In genomic region chr6:61248700-61249099, GRCm38 (mm10) we compare ENCODE assay signal across 18 mouse cellular contexts.
DNase-seq lines count a peak whose midpoint lies in the region; ATAC-seq and TF ChIP-seq lines count a peak whose summit lies in the region.
"Had no signal": no experiment of that assay in that cellular context is flagged by ENCODE, and none has a peak within 500 bp of the region (broad histone marks: within the 10 kb centered on the region; RNA-seq: fewer than 3 reads in every experiment).

No protein-coding gene starts in this region.

- no peaks in the 10 kb centered on the region for H3K9me3 ChIP-seq in neural tube, embryonic 13.5 days
- H3K9me3 ChIP-seq in hindbrain, embryonic 15.5 days = no peaks in the 10 kb centered on the region
- H3K9me3 ChIP-seq: limb, embryonic 13.5 days; stomach, embryonic 15.5 days had no signal

- peaks cover 9% of the 10 kb centered on the region; the same call in 1 of the 2 replicates for H3K4me1 ChIP-seq in neural tube, embryonic 13.5 days (replicated peaks)
- peaks cover 8% of the 10 kb centered on the region; the same call in 1 of the 2 replicates for H3K4me1 ChIP-seq in hindbrain, embryonic 15.5 days (replicated peaks)
- H3K4me1 ChIP-seq: stomach, embryonic 15.5 days had no signal

- H3K36me3 ChIP-seq in neural tube, embryonic 13.5 days = no peaks in the 10 kb centered on the region
- no peaks in the 10 kb centered on the region for H3K36me3 ChIP-seq in hindbrain, embryonic 15.5 days
- H3K36me3 ChIP-seq: limb, embryonic 13.5 days; stomach, embryonic 15.5 days had no signal

- H3K4me2 ChIP-seq in neural tube, embryonic 13.5 days = no peak overlapping the region
- H3K4me2 ChIP-seq in hindbrain, embryonic 15.5 days = no peak overlapping the region
- H3K4me2 ChIP-seq: limb, embryonic 13.5 days; stomach, embryonic 15.5 days had no signal

- no peak for DNase-seq in layer of hippocampus, adult 2 months (ENCODE audit: low spot score in 2 of 2)
- DNase-seq in layer of hippocampus, postnatal 10 days (ENCODE audit: low spot score in 2 of 2) = no peak
- DNase-seq in neural tube, embryonic 10.5 days (ENCODE audit: extremely low spot score, low spot score) = no peak
- DNase-seq in spleen, postnatal 4 days (ENCODE audit: low spot score in 2 of 2) = no peak
- DNase-seq in gastrocnemius, adult 18-20 months (ENCODE audit: low spot score) = no peak
- DNase-seq: adrenal gland, postnatal 25 days; cerebellum, adult 8-10 months; gastrocnemius, postnatal 25 days; kidney, adult 8-10 months; kidney, postnatal 4 days; lung, postnatal 14 days; spleen, adult 18-20 months had no signal

- H3K4me3 ChIP-seq in layer of hippocampus, adult 2 months = no peak overlapping the region
- H3K4me3 ChIP-seq in neural tube, embryonic 13.5 days = no peak overlapping the region
- H3K4me3 ChIP-seq in hindbrain, embryonic 15.5 days = no peak overlapping the region
- H3K4me3 ChIP-seq: limb, embryonic 13.5 days; stomach, embryonic 15.5 days had no signal

- TF ChIP-seq CTCF in layer of hippocampus, adult 2 months (conservative IDR thresholded peaks at IDR 0.05) = peak; percentile 50

- 62% methylated on average over 2 of the region's 2 CpGs for WGBS in neural tube, embryonic 13.5 days
- WGBS in hindbrain, embryonic 15.5 days = 54% methylated on average over 2 of the region's 2 CpGs

- H3K9ac ChIP-seq in neural tube, embryonic 13.5 days = no peak overlapping the region
- H3K9ac ChIP-seq in hindbrain, embryonic 15.5 days = no peak overlapping the region
- H3K9ac ChIP-seq: limb, embryonic 13.5 days; liver, embryonic 14.5 days; stomach, embryonic 15.5 days had no signal

- H3K27me3 ChIP-seq in neural tube, embryonic 13.5 days = no peaks in the 10 kb centered on the region
- no peaks in the 10 kb centered on the region for H3K27me3 ChIP-seq in hindbrain, embryonic 15.5 days
- H3K27me3 ChIP-seq: limb, embryonic 13.5 days; stomach, embryonic 15.5 days had no signal

- peak; percentile 59; the same call in 1 of the 2 replicates for ATAC-seq in neural tube, embryonic 13.5 days (ENCODE audit: low read depth)
- peak; percentile 71; the same call in 1 of the 2 replicates for ATAC-seq in hindbrain, embryonic 15.5 days (ENCODE audit: low FRiP score, low read depth)
- ATAC-seq: inflammation-experienced regulatory T-cells, adult 6 months had no signal

- H3K27ac ChIP-seq in layer of hippocampus, adult 2 months = no peak overlapping the region
- no peak overlapping the region for H3K27ac ChIP-seq in neural tube, embryonic 13.5 days (replicated peaks)
- H3K27ac ChIP-seq in hindbrain, embryonic 15.5 days (replicated peaks) = 0 out of 2 replicates have a peak overlapping the region, but pooled peaks have one; percentile 4
- H3K27ac ChIP-seq: limb, embryonic 13.5 days; liver, embryonic 14.5 days; stomach, embryonic 15.5 days had no signal
